Mouse (Mus musculus) liver, postnatal 0 days (tissue): Measurements from ENCODE around the gene Vps37b.

Experiments used
- CTCF ChIP-seq: sonication (generic); IDR thresholded peaks from 2 replicates; pipeline ENCODE4 v1.5.1; 2016; ENCODE audit warnings: antibody characterized with exemption, low read depth
- EP300 ChIP-seq: IDR thresholded peaks from 2 replicates; pipeline ENCODE4 v1.6.1; 2016; ENCODE audit warnings: antibody characterized with exemption, low read depth, mild to moderate bottlenecking

DNA sequence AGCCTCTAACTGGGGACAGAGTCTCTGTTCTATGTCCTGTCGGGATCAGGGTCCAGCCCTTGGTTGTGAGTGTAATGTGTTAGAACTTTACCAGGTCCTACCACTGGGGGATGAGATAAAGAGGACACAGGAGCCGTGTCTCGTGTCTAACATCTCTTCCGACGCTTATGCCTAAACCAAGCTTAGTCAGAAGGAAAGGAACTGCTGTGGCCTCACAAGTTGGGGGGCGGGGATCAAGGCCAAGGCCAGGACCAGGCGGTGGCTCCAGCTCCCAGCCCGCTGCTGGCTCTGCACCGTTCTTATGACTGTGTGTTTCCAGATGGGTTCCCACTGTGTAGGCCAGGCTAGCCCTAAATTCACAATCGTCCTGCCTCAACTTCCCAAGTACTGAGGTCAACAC lies 19.2 kb downstream of the Vps37b start:
- TF ChIP-seq CTCF (0 out of 2 replicates have a peak, but pooled peaks have one; percentile 19), EP300 (no peak)
